Mouse (Mus musculus) heart, embryonic 16.5 days (tissue): ENCODE measurements around the gene Oas2. TPM values are rescaled to one million over a fixed set of nuclear protein-coding genes. Genes with fewer than 3 reads are reported as not detected.
A peak's percentile ranks its signal among the peaks of the same experiment; 100 is the strongest.

Source experiments
- ATAC-seq: fragments of 200-750 bp; cut with Nextera tagmentation; replicated peaks from 2 replicates; pipeline ENCODE4 v1.8.0; 2017; ENCODE audit warnings: moderate number of reproducible peaks; ENCODE audit not compliant: insufficient read depth, low FRiP score; ENCODE audit errors: extremely low read depth
- H3K27ac ChIP-seq: fragments of 300-500 bp; sonication (generic); 2 replicates; pipeline ENCODE4 v1.5.1; 2014; ENCODE audit warnings: mild to moderate bottlenecking, low read length, control low read depth, moderate library complexity
- H3K27me3 ChIP-seq: fragments of 300-500 bp; sonication (generic); 2 replicates; pipeline ENCODE4 v1.6.1; 2014; ENCODE audit warnings: low read length, mixed read lengths; ENCODE audit not compliant: control insufficient read depth, insufficient read depth
- H3K36me3 ChIP-seq: fragments of 300-500 bp; sonication (generic); 2 replicates; pipeline ENCODE4 v1.6.1; 2014; ENCODE audit not compliant: control insufficient read depth, insufficient read depth
- H3K4me1 ChIP-seq: fragments of 300-500 bp; sonication (generic); 2 replicates; pipeline ENCODE4 v1.6.1; 2014; ENCODE audit warnings: low read length, mixed read lengths; ENCODE audit not compliant: control insufficient read depth, insufficient read depth
- H3K4me2 ChIP-seq: fragments of 300-500 bp; sonication (generic); 2 replicates; pipeline ENCODE4 v1.6.1; 2014; ENCODE audit warnings: low read depth, mild to moderate bottlenecking, control low read depth, low read length
- H3K4me3 ChIP-seq: fragments of 300-500 bp; sonication (generic); 2 replicates; pipeline ENCODE4 v1.5.1; 2014; ENCODE audit warnings: mild to moderate bottlenecking, control low read depth, low read length
- H3K9ac ChIP-seq: fragments of 300-500 bp; sonication (generic); 2 replicates; pipeline ENCODE4 v1.6.1; 2014; ENCODE audit warnings: low read length, control low read depth
- H3K9me3 ChIP-seq: fragments of 300-500 bp; sonication (generic); replicated peaks from 2 replicates; pipeline ENCODE4 v1.6.1; 2016; ENCODE audit warnings: low read length; ENCODE audit not compliant: control insufficient read depth
- WGBS: fragments of 180-500 bp; shearing (Covaris S2); extraction: QIAGEN DNeasy Blood & Tissue Kit; methylation state at CpG from one replicate; pipeline ENCODE4 v1.1.7; 2014; 5-methylcytosine and 5-hydroxymethylcytosine counted together
- polyA plus RNA-seq: library from polyadenylated mRNA; unstranded; fragments of >200 nt; fragmentation: Nextera tagmentation; extraction: Ambion mirVana; gene quantifications from 2 replicates; pipeline ENCODE4 v1.2.1, GENCODE M21; 2015

The Oas2 gene
- polyA plus RNA-seq, 1 experiment from 2014 or later = 0.46 TPM

DNA sequence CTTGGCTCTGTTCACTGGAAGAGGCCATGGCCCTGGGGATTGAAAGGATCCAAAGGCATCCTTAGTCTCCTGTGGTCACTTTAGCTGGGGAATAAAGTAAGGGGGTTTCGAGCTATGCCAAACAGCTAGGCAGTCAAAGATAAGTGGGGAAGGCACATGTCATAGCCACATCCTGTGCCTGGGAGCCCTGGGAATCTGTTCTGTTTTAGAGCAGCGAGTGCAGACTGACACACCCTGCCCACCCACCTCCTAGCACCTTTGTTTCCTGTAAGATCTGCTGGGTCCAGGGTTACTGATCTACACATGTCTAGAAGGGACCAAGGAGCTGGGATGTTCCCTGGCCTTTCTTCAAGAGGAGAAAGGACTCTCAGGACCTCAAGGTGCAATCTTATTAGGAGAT is 29.3 kb upstream of the Oas2 start:
- Histone ChIP-seq H3K4me2 (no peak overlapping the region), H3K9ac (no peak overlapping the region), H3K27ac (peak overlapping the region; percentile 90), H3K4me1 (peaks cover 26% of the 10 kb centered on the region), H3K4me3 (no peak overlapping the region), H3K27me3 (no peaks in the 10 kb centered on the region), H3K36me3 (no peaks in the 10 kb centered on the region), H3K9me3 (no peaks in the 10 kb centered on the region)
- ATAC-seq = no peak
- 39% methylated on average over 2 of the region's 2 CpGs for whole genome bisulfite sequencing

GRCm38 (mm10) chr5:120777478-120777877 is 27.8 kb upstream of the Oas2 start, which contains the start of gene Oas3:
TSS of gene Oas3 (minus strand) at chr5:120777661.
- Histone ChIP-seq H3K4me1 (peaks cover 26% of the 10 kb centered on the region), H3K4me3 (no peak within 1 kb of the TSS), H3K27ac (no peak within 1 kb of the TSS), H3K9me3 (no peaks in the 10 kb centered on the region), H3K36me3 (no peaks in the 10 kb centered on the region), H3K4me2 (no peak within 1 kb of the TSS), H3K27me3 (no peaks in the 10 kb centered on the region), H3K9ac (no peak within 1 kb of the TSS)
- no peak for ATAC-seq
- 68% methylated on average over 9 of the region's 9 CpGs for WGBS

GRCm38 (mm10) chr5:120776801-120777200 is 27.1 kb upstream of the Oas2 start:
- Histone ChIP-seq H3K4me3 (no peak overlapping the region), H3K4me1 (peaks cover 26% of the 10 kb centered on the region), H3K27me3 (no peaks in the 10 kb centered on the region), H3K9me3 (no peaks in the 10 kb centered on the region), H3K27ac (no peak overlapping the region), H3K4me2 (no peak overlapping the region), H3K9ac (no peak overlapping the region), H3K36me3 (no peaks in the 10 kb centered on the region)
- 75% methylated on average over 5 of the region's 5 CpGs for WGBS
- ATAC-seq = no peak

DNA sequence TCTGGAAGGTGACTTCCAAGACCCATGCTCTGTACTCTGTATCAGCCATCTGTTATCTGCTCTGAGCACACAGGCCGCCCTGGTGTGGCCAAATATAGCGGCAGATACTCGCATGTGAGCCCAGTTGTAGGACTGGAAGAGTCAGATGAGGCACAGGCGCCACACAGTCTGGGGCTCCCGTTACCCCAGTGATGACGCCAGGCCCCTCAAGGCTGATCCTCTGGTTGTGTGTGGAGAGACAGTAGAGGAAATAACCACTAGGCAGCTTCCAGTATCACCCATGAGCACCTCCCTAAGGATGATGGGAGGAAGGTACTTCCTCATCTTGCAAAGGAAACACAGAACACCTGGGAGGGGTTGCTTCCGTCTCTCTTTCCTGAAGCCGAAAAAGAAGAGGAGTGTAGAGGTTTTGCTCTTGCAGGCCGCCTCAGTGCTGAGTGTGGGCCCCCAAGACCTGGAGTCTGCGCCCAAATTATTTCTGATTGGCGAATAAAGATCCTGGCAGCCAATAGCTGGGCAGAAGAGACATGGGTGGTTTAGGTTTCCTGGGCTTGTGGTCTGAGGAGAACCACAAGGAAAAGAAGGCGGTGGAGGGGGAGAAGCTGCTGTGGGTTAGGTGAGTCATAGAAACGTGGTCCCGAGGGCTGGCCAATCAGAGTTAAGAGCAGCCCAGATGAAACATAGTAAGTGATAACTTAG is 25.8 kb upstream of the Oas2 start:
- Histone ChIP-seq H3K27ac (peak overlapping the region; percentile 51), H3K36me3 (no peaks in the 10 kb centered on the region), H3K4me3 (no peak overlapping the region), H3K9ac (0 out of 2 replicates have a peak overlapping the region, but pooled peaks have one; percentile 20), H3K9me3 (no peaks in the 10 kb centered on the region), H3K4me1 (peaks cover 23% of the 10 kb centered on the region), H3K4me2 (peak overlapping the region; percentile 29; the same call in 1 of the 2 replicates), H3K27me3 (no peaks in the 10 kb centered on the region)
- ATAC-seq = peak; percentile 30
- WGBS = 59% methylated on average over 14 of the region's 14 CpGs

GRCm38 (mm10) chr5:120769396-120769795 is 19.7 kb upstream of the Oas2 start:
- H3K4me3 ChIP-seq = no peak overlapping the region
- WGBS = 40% methylated on average over 3 of the region's 3 CpGs
- no peak overlapping the region for H3K9ac ChIP-seq
- H3K27ac ChIP-seq = no peak overlapping the region
- no peaks in the 10 kb centered on the region for H3K4me1 ChIP-seq
- H3K27me3 ChIP-seq = no peaks in the 10 kb centered on the region
- H3K9me3 ChIP-seq = no peaks in the 10 kb centered on the region
- H3K36me3 ChIP-seq = no peaks in the 10 kb centered on the region
- no peak overlapping the region for H3K4me2 ChIP-seq
- no peak for ATAC-seq

- 60% methylated on average over 8 of the region's 8 CpGs for WGBS
- H3K36me3 ChIP-seq = no peaks in the 10 kb centered on the region
- H3K9ac ChIP-seq = no peak overlapping the region
- no peak overlapping the region for H3K4me2 ChIP-seq
- H3K4me1 ChIP-seq = no peaks in the 10 kb centered on the region; the same call in 1 of the 2 replicates
- no peaks in the 10 kb centered on the region for H3K9me3 ChIP-seq
- no peak overlapping the region for H3K4me3 ChIP-seq
- H3K27me3 ChIP-seq = no peaks in the 10 kb centered on the region
- H3K27ac ChIP-seq = no peak overlapping the region
- no peak for ATAC-seq
Observed at GRCm38 (mm10) chr5:120765010-120765409, 15.4 kb upstream of the Oas2 start.

- Histone ChIP-seq H3K27me3 (no peaks in the 10 kb centered on the region), H3K9ac (no peak overlapping the region), H3K27ac (0 out of 2 replicates have a peak overlapping the region, but pooled peaks have one; percentile 8), H3K4me1 (no peaks in the 10 kb centered on the region; the same call in 1 of the 2 replicates), H3K4me2 (peak overlapping the region; percentile 30; the same call in 1 of the 2 replicates), H3K4me3 (no peak overlapping the region), H3K36me3 (no peaks in the 10 kb centered on the region), H3K9me3 (no peaks in the 10 kb centered on the region)
- WGBS = 27% methylated on average over 6 of the region's 6 CpGs
- 0 out of 2 replicates have a peak, but pooled peaks have one; percentile 32 for ATAC-seq
Observed at GRCm38 (mm10) chr5:120761901-120762300, 12.2 kb upstream of the Oas2 start.

- Histone ChIP-seq H3K4me3 (no peak overlapping the region), H3K9ac (no peak overlapping the region), H3K27me3 (no peaks in the 10 kb centered on the region), H3K27ac (no peak overlapping the region), H3K36me3 (no peaks in the 10 kb centered on the region), H3K4me2 (no peak overlapping the region), H3K4me1 (no peaks in the 10 kb centered on the region), H3K9me3 (no peaks in the 10 kb centered on the region)
- ATAC-seq = no peak
- WGBS = 80% methylated on average over 4 of the region's 4 CpGs
Observed at GRCm38 (mm10) chr5:120754215-120754614, 4.6 kb upstream of the Oas2 start.

- no peak for ATAC-seq
- Histone ChIP-seq H3K4me3 (no peak overlapping the region), H3K27ac (no peak overlapping the region), H3K36me3 (no peaks in the 10 kb centered on the region), H3K9ac (no peak overlapping the region), H3K27me3 (0 out of 2 replicates have a peak, but pooled peaks cover 1% of the 10 kb centered on the region), H3K4me1 (no peaks in the 10 kb centered on the region), H3K9me3 (no peaks in the 10 kb centered on the region), H3K4me2 (no peak overlapping the region)
- WGBS = 58% methylated on average over 3 of the region's 3 CpGs
Observed at GRCm38 (mm10) chr5:120752786-120753185, 3.1 kb upstream of the Oas2 start.
